Mouse (Mus musculus) hindbrain, embryonic 16.5 days (tissue): ENCODE measurements around the gene Upf1. TPM values are rescaled to one million over a fixed set of nuclear protein-coding genes. Genes with fewer than 3 reads are reported as not detected.
A peak's percentile ranks its signal among the peaks of the same experiment; 100 is the strongest.

Source experiments
- ATAC-seq: fragments of 200-750 bp; cut with Nextera tagmentation; 2 replicates; pipeline ENCODE4 v1.8.0; 2017; ENCODE audit warnings: moderate TSS enrichment, moderate library complexity
- H3K27ac ChIP-seq: fragments of 300-500 bp; sonication (generic); 2 replicates; pipeline ENCODE4 v1.5.1; 2014; ENCODE audit warnings: low read depth, mild to moderate bottlenecking, control low read depth, low read length, moderate library complexity
- H3K27me3 ChIP-seq: fragments of 300-500 bp; sonication (generic); replicated peaks from 2 replicates; pipeline ENCODE4 v1.6.1; 2014; ENCODE audit warnings: low read length; ENCODE audit not compliant: control insufficient read depth, insufficient read depth
- H3K36me3 ChIP-seq: fragments of 300-500 bp; sonication (generic); 2 replicates; pipeline ENCODE4 v1.6.1; 2014; ENCODE audit warnings: mild to moderate bottlenecking, low read length, moderate library complexity, mixed read lengths; ENCODE audit not compliant: control insufficient read depth, insufficient read depth
- H3K4me1 ChIP-seq: fragments of 300-500 bp; sonication (generic); 2 replicates; pipeline ENCODE4 v1.6.1; 2014; ENCODE audit warnings: low read depth, low read length; ENCODE audit not compliant: control insufficient read depth, insufficient read depth
- H3K4me2 ChIP-seq: fragments of 300-500 bp; sonication (generic); 2 replicates; pipeline ENCODE4 v1.6.1; 2014; ENCODE audit warnings: mild to moderate bottlenecking, low read length, control low read depth, moderate library complexity
- H3K4me3 ChIP-seq: fragments of 300-500 bp; sonication (generic); 2 replicates; pipeline ENCODE4 v1.5.1; 2014; ENCODE audit warnings: mild to moderate bottlenecking, low read length, control low read depth, moderate library complexity
- H3K9ac ChIP-seq: fragments of 300-500 bp; sonication (generic); 2 replicates; pipeline ENCODE4 v1.6.1; 2014; ENCODE audit warnings: low read depth, mild to moderate bottlenecking, control low read depth, low read length, moderate library complexity
- H3K9me3 ChIP-seq: fragments of 300-500 bp; sonication (generic); 2 replicates; pipeline ENCODE4 v1.6.1; 2014; ENCODE audit warnings: mild to moderate bottlenecking, low read length, moderate library complexity; ENCODE audit not compliant: control insufficient read depth
- WGBS: fragments of 180-500 bp; shearing (Covaris S2); extraction: QIAGEN DNeasy Blood & Tissue Kit; methylation state at CpG from one replicate; pipeline ENCODE4 v1.1.7; 2014; 5-methylcytosine and 5-hydroxymethylcytosine counted together
- polyA plus RNA-seq: library from polyadenylated mRNA; unstranded; fragments of >200 nt; fragmentation: Nextera tagmentation; extraction: Ambion mirVana; gene quantifications from 2 replicates; pipeline ENCODE4 v1.2.1, GENCODE M21; 2015

The Upf1 gene
- polyA plus RNA-seq, 1 experiment from 2014 or later, result 7.4 TPM

DNA sequence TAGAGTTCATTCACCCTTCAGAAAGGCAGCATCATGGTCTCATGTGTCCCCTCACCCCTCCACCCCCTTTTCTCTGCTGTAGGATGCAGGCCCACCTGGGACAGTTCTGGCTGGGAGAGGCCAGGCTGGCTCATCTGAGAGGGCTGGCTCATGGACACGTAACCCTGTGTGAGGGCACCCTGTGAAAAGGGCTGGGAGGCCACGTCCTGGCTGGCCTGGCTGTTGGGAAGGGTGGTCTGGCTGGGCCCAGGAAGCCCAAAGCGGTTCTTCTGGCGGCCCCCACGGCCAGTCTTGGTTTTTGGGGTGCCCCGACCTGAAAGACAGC, 20.2 kb downstream of the Upf1 start:
- 98% methylated on average over 6 of the region's 6 CpGs for WGBS
- peaks cover 15% of the 10 kb centered on the region for H3K4me1 ChIP-seq
- H3K4me3 ChIP-seq, result no peak overlapping the region
- no peak for ATAC-seq
- no peaks in the 10 kb centered on the region for H3K9me3 ChIP-seq
- no peak overlapping the region for H3K27ac ChIP-seq
- no peaks in the 10 kb centered on the region; the same call in 1 of the 2 replicates for H3K27me3 ChIP-seq
- H3K9ac ChIP-seq, result no peak overlapping the region
- no peak overlapping the region for H3K4me2 ChIP-seq
- peaks cover 65% of the 10 kb centered on the region for H3K36me3 ChIP-seq

DNA sequence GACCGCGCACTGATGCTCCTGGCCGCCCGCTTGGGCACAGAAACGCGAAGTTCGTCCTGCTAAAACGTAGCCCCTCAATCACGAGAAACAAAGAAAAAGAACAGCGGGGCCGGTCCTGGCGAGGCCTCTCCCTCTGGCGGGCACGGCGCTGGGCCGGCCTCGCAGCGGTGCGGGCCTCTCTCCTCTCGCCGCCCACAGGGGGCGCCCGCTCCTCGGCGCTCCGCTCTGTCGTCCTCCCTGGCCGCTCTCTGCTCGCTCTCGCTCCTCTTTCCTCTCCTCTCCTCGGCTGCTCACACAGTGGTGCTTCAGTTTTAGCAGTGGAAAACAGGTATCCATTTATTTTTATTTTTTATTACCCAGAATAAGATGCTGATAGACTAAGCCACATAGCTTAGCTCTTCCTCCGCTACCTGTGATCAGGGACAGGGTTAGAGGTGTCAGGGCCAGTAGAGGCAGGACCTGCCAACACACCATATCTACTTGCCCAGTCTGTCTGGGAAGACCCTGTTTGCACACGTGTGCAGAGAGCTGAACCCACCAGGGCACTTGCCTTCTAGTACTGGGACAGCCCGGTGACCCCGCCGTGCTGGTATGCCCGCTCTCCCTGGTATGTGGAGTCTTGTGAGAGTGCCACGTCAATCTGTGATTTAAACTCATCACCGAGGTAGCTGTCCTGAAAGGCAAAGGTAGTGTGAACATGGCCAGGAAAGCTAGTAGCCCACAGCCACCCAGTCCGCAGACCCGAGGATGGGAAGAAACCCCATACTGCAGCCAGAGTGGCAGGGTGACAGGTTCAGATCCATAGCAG, 20.8 kb downstream of the Upf1 start:
- ATAC-seq, result peak; percentile 80
- Histone ChIP-seq H3K27ac (no peak overlapping the region), H3K9me3 (no peaks in the 10 kb centered on the region), H3K27me3 (no peaks in the 10 kb centered on the region; the same call in 1 of the 2 replicates), H3K9ac (no peak overlapping the region), H3K36me3 (peaks cover 63% of the 10 kb centered on the region), H3K4me3 (no peak overlapping the region), H3K4me1 (peaks cover 15% of the 10 kb centered on the region), H3K4me2 (no peak overlapping the region)
- 23% methylated on average over 40 of the region's 41 CpGs for WGBS

DNA sequence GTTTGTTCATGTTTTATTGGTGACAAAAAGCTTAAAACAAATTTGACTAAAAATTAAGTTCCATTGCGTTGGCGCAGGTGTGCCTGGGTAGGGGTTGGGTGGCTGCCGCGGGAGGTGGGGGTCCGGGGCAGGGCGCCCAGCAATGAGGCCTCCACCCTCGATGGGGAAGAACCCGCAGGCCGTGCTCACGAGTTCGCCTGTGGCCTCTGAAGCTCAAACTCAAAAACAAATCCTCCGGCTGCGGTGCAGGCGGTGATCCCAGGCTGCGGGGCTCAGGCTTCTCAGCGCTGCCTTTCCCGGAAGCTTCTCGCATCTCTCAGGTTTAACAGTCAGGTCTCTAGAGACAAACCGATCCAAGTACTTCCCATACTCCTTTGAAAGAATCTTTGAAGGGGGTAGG, 21.6 kb downstream of the Upf1 start:
- WGBS, result 50% methylated on average over 19 of the region's 19 CpGs
- no peak overlapping the region for H3K4me3 ChIP-seq
- H3K4me2 ChIP-seq, result no peak overlapping the region
- H3K4me1 ChIP-seq, result peaks cover 15% of the 10 kb centered on the region
- ATAC-seq, result no peak
- no peak overlapping the region; the same call in 1 of the 2 replicates for H3K27ac ChIP-seq
- peaks cover 58% of the 10 kb centered on the region for H3K36me3 ChIP-seq
- no peaks in the 10 kb centered on the region; the same call in 1 of the 2 replicates for H3K27me3 ChIP-seq
- no peak overlapping the region for H3K9ac ChIP-seq
- H3K9me3 ChIP-seq, result no peaks in the 10 kb centered on the region

DNA sequence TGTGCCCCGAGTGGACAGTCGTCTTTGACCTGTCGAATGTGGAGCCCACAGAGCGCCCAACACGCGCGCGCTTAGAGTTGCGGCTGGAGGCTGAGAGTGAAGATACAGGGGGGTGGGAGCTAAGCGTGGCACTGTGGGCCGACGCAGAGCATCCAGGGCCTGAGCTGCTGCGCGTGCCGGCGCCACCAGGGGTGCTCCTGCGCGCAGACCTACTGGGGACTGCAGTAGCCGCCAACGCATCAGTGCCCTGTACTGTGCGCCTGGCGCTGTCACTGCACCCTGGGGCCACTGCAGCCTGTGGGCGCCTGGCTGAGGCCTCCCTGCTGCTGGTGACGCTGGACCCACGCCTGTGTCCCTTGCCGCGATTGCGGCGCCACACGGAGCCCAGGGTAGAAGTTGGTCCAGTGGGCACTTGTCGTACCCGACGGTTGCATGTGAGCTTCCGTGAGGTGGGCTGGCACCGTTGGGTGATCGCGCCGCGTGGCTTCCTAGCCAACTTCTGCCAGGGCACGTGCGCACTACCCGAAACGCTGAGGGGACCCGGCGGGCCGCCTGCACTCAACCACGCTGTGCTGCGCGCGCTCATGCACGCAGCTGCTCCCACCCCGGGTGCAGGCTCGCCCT, 22.2 kb downstream of the Upf1 start:
- Histone ChIP-seq H3K27ac (peak overlapping the region; percentile 29; the same call in 1 of the 2 replicates), H3K9ac (no peak overlapping the region; the same call in 1 of the 2 replicates), H3K9me3 (no peaks in the 10 kb centered on the region), H3K4me3 (peak overlapping the region; percentile 3; the same call in 1 of the 2 replicates), H3K36me3 (peaks cover 51% of the 10 kb centered on the region), H3K4me1 (peaks cover 15% of the 10 kb centered on the region), H3K27me3 (no peaks in the 10 kb centered on the region; the same call in 1 of the 2 replicates), H3K4me2 (peak overlapping the region; percentile 12)
- ATAC-seq, result peak; percentile 82
- WGBS, result 21% methylated on average over 51 of the region's 53 CpGs

DNA sequence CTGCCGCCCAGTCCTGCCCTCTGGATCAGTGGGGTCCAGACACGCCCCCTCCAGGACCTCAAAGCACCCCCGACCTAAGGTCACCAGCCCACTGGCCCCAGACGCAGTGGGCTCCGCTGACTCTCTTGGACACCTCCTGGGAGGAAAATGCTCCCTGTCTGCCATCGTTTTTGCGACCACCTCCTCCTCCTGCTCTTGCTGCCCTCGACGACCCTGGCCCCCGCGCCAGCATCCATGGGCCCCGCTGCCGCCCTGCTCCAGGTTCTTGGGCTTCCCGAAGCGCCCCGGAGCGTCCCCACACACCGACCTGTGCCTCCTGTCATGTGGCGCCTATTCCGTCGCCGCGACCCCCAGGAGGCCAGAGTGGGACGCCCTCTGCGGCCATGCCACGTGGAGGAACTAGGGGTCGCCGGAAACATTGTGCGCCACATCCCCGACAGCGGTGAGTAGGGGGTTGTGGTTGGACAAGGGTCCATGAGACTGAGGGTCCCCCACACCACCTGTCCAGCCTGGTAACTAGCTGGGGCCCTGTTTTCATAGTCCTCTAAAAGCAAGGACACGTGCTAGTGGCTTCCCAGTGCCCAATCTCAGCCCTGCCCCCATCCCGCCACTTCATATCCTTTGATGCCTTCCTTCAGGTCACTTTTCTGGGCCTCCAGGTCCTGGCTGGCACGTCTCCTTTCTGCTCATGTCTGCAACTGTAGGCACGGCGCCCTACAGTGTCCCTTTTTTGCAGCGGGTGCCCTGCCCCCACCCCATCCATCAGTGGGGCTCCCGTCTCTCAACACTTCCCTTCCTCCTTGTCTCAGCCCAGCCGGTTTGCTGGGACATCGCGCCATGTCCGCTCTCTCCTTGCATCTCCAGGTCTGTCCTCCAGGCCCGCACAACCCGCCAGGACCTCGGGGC, 23.0 kb downstream of the Upf1 start:
- ATAC-seq, result peak; percentile 14; the same call in 1 of the 2 replicates
- peaks cover 47% of the 10 kb centered on the region for H3K36me3 ChIP-seq
- H3K9me3 ChIP-seq, result no peaks in the 10 kb centered on the region
- 10% methylated on average over 45 of the region's 45 CpGs for WGBS
- no peaks in the 10 kb centered on the region; the same call in 1 of the 2 replicates for H3K27me3 ChIP-seq
- peaks cover 15% of the 10 kb centered on the region for H3K4me1 ChIP-seq
- H3K4me2 ChIP-seq, result peak overlapping the region; percentile 12
- H3K27ac ChIP-seq, result no peak overlapping the region
- H3K4me3 ChIP-seq, result no peak overlapping the region
- peak overlapping the region; percentile 22; the same call in 1 of the 2 replicates for H3K9ac ChIP-seq

DNA sequence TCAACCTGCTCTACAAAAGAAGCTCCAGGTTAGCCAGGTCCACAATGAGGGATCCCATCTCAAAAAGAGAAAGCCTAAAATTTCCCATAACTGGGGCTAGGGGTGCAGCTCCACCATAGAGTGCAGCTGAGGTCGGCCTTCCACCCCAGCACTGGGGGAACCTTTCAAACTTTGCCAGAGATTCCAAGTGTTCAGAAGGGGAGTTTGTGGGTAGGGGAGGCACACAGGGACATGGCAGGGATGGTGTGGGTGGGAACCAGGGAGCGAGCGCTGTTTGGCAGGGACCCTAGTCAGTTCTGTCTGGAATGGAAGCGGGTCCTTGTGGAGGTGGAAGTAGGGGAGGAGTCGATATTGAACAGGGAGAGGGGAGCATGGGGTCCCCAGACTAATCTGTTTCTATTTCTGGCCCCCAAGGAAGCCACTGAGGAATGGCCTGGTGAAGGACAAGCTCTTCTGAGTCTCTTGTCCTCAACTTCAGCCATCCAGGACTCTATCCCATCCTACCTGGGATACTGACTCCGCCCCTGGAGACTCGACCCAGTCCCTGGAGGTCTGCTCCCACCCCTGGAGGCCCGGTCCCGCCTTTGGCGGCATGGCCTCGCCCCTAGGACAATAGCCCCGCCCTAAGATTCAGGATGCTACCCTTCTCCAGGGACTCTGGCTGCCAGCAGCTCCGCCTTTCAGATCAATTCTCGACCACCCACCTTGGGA, 23.8 kb downstream of the Upf1 start, which contains the start of gene Gdf1:
Gene Gdf1, plus strand, starts transcription at position 694 of the 711 bp plus-strand sequence.
- WGBS, result 29% methylated on average over 14 of the region's 14 CpGs
- peaks cover 15% of the 10 kb centered on the region for H3K4me1 ChIP-seq
- peaks cover 43% of the 10 kb centered on the region for H3K36me3 ChIP-seq
- H3K9me3 ChIP-seq, result no peaks in the 10 kb centered on the region
- no peak within 1 kb of the TSS for H3K27ac ChIP-seq
- peak within 1 kb of the TSS; percentile 22; the same call in 1 of the 2 replicates for H3K9ac ChIP-seq
- no peak for ATAC-seq
- H3K27me3 ChIP-seq, result no peaks in the 10 kb centered on the region; the same call in 1 of the 2 replicates
- H3K4me3 ChIP-seq, result no peak within 1 kb of the TSS
- peak within 1 kb of the TSS; percentile 12 for H3K4me2 ChIP-seq

DNA sequence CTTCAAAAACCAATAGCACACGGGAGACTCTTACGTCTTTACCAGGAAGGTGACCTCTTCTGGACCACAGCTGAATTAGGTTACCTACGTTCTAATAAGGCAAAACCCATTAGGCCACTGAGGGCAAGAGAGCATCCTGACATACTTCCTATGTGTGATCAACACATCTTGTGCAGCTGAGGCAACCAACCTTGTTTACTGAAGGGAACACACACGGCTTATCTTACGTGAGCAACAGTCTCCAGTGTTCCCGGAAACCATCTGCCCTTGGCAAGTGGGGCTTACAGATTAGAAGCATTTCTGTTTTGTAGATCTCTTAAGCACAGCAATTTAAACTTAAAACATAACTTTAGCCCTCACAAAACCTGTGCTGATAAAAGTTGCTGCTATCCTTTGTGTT, 25.6 kb downstream of the Upf1 start:
- H3K27ac ChIP-seq, result no peak overlapping the region
- no peak overlapping the region for H3K4me3 ChIP-seq
- peaks cover 15% of the 10 kb centered on the region for H3K4me1 ChIP-seq
- WGBS, result 94% methylated on average over 6 of the region's 6 CpGs
- no peak overlapping the region for H3K4me2 ChIP-seq
- H3K36me3 ChIP-seq, result peaks cover 32% of the 10 kb centered on the region
- no peaks in the 10 kb centered on the region for H3K9me3 ChIP-seq
- no peak overlapping the region for H3K9ac ChIP-seq
- no peaks in the 10 kb centered on the region; the same call in 1 of the 2 replicates for H3K27me3 ChIP-seq
- ATAC-seq, result no peak

DNA sequence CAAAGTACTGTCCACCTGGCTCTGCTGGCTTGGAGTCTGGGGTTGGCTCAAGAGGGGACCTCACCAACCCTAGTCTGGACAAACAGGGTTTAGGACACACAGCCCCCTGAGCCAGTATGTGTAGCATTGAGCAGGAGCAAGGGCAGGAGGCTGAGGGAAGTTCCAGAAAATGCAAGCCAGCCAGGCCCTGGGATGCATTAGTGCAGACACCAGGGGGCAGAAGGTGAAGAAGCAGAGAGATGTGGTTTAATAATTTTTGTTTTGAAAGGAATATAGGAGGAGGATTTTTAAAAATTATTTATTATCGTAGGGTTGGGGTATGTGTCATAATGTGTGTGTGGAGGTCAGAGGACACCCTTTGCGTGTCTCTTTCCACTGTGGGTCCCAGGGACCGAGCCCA, 29.4 kb downstream of the Upf1 start:
- Histone ChIP-seq H3K36me3 (peaks cover 32% of the 10 kb centered on the region), H3K27me3 (no peaks in the 10 kb centered on the region), H3K9ac (no peak overlapping the region), H3K27ac (no peak overlapping the region), H3K9me3 (no peaks in the 10 kb centered on the region), H3K4me3 (no peak overlapping the region), H3K4me2 (no peak overlapping the region), H3K4me1 (no peaks in the 10 kb centered on the region)
- ATAC-seq, result no peak
- 96% methylated on average over 3 of the region's 3 CpGs for WGBS
